Mouse (Mus musculus): Measurements from ENCODE around the gene Gm13199.

GRCm38 (mm10) chr2:5869746-5870145 lies 7.0 kb upstream of the Gm13199 start:
- TF ChIP-seq CTCF (IDR thresholded peaks at IDR 0.05; ENCODE audit: low read depth, low read length) (no peak), POLR2A (IDR thresholded peaks at IDR 0.05; ENCODE audit: borderline replicate concordance, low read depth, low read length) (no peak)
